Mouse (Mus musculus) liver, postnatal 0 days (tissue): ENCODE measurements around the gene Slc26a11.

Experiments used
- CTCF ChIP-seq: sonication (generic); IDR thresholded peaks from 2 replicates; pipeline ENCODE4 v1.5.1; 2016; ENCODE audit warnings: antibody characterized with exemption, low read depth
- EP300 ChIP-seq: IDR thresholded peaks from 2 replicates; pipeline ENCODE4 v1.6.1; 2016; ENCODE audit warnings: antibody characterized with exemption, low read depth, mild to moderate bottlenecking

DNA sequence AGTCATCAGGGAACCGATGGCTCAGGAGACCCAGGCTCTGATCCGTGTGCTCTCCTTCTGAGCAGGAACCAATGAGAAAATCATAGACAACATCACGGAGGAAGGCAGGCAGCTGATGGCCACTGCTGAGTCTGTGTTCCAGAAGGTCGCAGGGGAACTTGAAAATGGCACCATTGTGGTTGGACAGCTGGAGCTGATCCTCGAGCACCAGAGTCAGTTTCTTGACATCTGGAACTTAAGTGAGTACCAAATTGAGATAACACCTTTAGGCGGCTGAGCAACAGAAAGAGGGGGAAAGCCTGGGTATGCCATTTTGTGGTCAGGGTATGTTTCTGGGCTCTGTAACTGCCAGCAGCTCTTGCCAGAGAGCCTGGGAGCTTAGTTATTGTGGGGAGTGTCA, 72.1 kb downstream of the Slc26a11 start:
- TF ChIP-seq CTCF = no peak
- TF ChIP-seq EP300 = no peak
